Mouse (Mus musculus) stomach, postnatal 0 days (tissue): ENCODE measurements at regions not wholly inside any gene's neighbourhood (a gene's known extent, or its start where the extent isn't known, plus 50 kb on each side); places are given as distances from the start of the nearest gene placed in this dataset.

Experiments used
- ATAC-seq: fragments of 200-750 bp; cut with Nextera tagmentation; 2 replicates; pipeline ENCODE4 v1.8.0; 2017; ENCODE audit not compliant: low FRiP score, low TSS enrichment
- DNase-seq: peaks from one replicate; pipeline ENCODE4 v3.0.0-alpha.2; 2016; ENCODE audit warnings: low spot score
- H3K27ac ChIP-seq: fragments of 300-500 bp; sonication (generic); replicated peaks from 2 replicates; pipeline ENCODE4 v1.5.1; 2014; ENCODE audit warnings: mild to moderate bottlenecking, control low read depth
- H3K27me3 ChIP-seq: fragments of 300-500 bp; sonication (generic); 2 replicates; pipeline ENCODE4 v1.6.1; 2014; ENCODE audit warnings: low read length; ENCODE audit not compliant: control insufficient read depth, insufficient read depth
- H3K36me3 ChIP-seq: fragments of 300-500 bp; sonication (generic); 2 replicates; pipeline ENCODE4 v1.6.1; 2014; ENCODE audit warnings: low read length, mixed read lengths; ENCODE audit not compliant: control insufficient read depth, insufficient read depth
- H3K4me1 ChIP-seq: fragments of 300-500 bp; sonication (generic); replicated peaks from 2 replicates; pipeline ENCODE4 v1.6.1; 2014; ENCODE audit warnings: antibody characterized with exemption; ENCODE audit not compliant: control insufficient read depth, insufficient read depth
- H3K4me2 ChIP-seq: fragments of 300-500 bp; sonication (generic); replicated peaks from 2 replicates; pipeline ENCODE4 v1.6.1; 2014; ENCODE audit warnings: low read depth, mild to moderate bottlenecking, control low read depth, moderate library complexity
- H3K4me3 ChIP-seq: fragments of 300-500 bp; sonication (generic); 2 replicates; pipeline ENCODE4 v1.5.1; 2014; ENCODE audit warnings: low read depth, low read length, control low read depth
- H3K9ac ChIP-seq: fragments of 300-500 bp; sonication (generic); 2 replicates; pipeline ENCODE4 v1.6.1; 2014; ENCODE audit warnings: mild to moderate bottlenecking, low read length, control low read depth, mixed read lengths
- H3K9me3 ChIP-seq: fragments of 300-500 bp; sonication (generic); 2 replicates; pipeline ENCODE4 v1.6.1; 2016; ENCODE audit warnings: low read length; ENCODE audit not compliant: control insufficient read depth
- CTCF ChIP-seq: IDR thresholded peaks from 2 replicates; pipeline ENCODE4 v1.5.1; 2016; ENCODE audit warnings: antibody characterized with exemption, low read depth, mild to moderate bottlenecking, moderate library complexity
- EP300 ChIP-seq: optimal IDR thresholded peaks from 2 replicates; pipeline ENCODE3; 2016; ENCODE audit warnings: antibody characterized with exemption
- WGBS: fragments of 180-500 bp; shearing (Covaris S2); extraction: QIAGEN DNeasy Blood & Tissue Kit; methylation state at CpG from one replicate; pipeline ENCODE4 v1.1.7; 2014; 5-methylcytosine and 5-hydroxymethylcytosine counted together

DNA sequence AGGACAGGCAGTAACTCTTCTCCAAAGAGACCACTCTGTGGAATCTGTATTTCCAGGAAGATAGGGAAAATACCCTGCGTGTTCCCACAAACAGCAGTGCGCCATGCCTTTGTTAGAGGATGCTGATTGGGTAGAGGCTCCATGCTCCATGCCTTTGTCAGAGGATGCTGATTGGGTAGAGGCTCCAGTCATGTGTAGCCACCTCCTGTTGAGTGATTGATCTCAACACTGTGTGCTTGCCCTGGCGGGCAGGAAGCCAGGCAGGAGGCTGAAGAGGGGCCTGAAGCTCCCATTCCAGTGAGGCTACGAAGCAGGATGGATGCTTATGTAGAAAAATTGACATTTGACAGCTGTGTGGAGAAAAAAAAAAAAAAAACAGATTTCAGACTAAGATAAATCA lies 131.9 kb upstream of the Prr30 start:
- no peaks in the 10 kb centered on the region for H3K36me3 ChIP-seq
- TF ChIP-seq CTCF (no peak), EP300 (no peak)
- no peaks in the 10 kb centered on the region for H3K4me1 ChIP-seq
- H3K4me3 ChIP-seq, result no peak overlapping the region
- no peak for DNase-seq
- no peak overlapping the region for H3K9ac ChIP-seq
- no peaks in the 10 kb centered on the region for H3K27me3 ChIP-seq
- H3K9me3 ChIP-seq, result no peaks in the 10 kb centered on the region
- ATAC-seq, result no peak
- WGBS, result 71% methylated on average over 4 of the region's 4 CpGs
- no peak overlapping the region for H3K27ac ChIP-seq
- no peak overlapping the region for H3K4me2 ChIP-seq

DNA sequence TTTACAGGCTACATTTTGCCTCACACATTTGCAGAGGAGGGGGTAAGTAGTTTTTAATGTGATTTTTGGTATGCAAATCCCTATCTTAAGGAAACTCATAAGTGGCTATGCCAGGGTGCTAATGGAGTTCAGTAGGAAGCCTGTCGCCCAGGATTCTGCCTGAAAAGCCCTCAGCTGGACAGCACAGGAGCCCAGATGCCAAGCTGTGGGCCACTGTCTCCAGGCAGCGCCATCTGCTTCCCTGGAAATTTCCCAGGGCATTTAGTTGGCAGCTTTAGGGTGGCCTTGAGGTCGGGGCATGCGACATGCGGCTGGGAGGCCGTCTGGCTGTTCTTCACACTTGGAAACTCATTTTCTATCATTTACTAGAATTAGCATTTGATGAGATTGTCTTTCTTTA lies 127.3 kb upstream of the Prr30 start:
- DNase-seq (no peak), ATAC-seq (no peak)
- Histone ChIP-seq H3K36me3 (no peaks in the 10 kb centered on the region), H3K4me1 (no peaks in the 10 kb centered on the region), H3K27ac (no peak overlapping the region), H3K4me3 (no peak overlapping the region), H3K9me3 (no peaks in the 10 kb centered on the region), H3K9ac (no peak overlapping the region), H3K27me3 (no peaks in the 10 kb centered on the region), H3K4me2 (no peak overlapping the region)
- TF ChIP-seq EP300, result no peak
- TF ChIP-seq CTCF, result no peak
- WGBS, result 84% methylated on average over 6 of the region's 6 CpGs

DNA sequence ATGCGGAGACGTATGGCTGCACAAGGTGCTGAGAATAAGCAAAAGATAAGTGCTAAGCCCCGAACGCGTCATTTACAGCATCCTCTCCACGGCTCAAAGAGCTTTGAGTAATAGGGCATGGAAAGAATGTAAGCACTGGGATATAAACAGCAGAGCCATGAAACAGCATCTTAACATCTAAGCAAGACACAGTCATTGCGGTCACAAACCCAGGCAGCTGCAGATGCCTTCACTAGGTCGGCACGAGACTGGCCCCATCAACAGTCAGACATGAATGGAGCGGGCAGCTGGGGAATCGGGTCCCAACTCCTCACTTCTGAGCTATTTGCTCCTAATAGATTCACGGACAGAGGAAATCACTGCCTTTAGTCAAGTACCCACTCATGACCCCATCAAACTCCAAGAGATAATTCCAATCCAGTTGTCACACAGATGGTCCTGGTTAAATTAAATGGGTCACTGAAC lies 126.4 kb upstream of the Prr30 start:
- Histone ChIP-seq H3K36me3 (no peaks in the 10 kb centered on the region), H3K4me3 (no peak overlapping the region), H3K27me3 (no peaks in the 10 kb centered on the region), H3K4me2 (no peak overlapping the region), H3K4me1 (no peaks in the 10 kb centered on the region), H3K9me3 (no peaks in the 10 kb centered on the region), H3K27ac (no peak overlapping the region), H3K9ac (no peak overlapping the region)
- TF ChIP-seq CTCF, result no peak
- no peak for TF ChIP-seq EP300
- DNase-seq (no peak), ATAC-seq (no peak)
- 47% methylated on average over 12 of the region's 12 CpGs for WGBS

DNA sequence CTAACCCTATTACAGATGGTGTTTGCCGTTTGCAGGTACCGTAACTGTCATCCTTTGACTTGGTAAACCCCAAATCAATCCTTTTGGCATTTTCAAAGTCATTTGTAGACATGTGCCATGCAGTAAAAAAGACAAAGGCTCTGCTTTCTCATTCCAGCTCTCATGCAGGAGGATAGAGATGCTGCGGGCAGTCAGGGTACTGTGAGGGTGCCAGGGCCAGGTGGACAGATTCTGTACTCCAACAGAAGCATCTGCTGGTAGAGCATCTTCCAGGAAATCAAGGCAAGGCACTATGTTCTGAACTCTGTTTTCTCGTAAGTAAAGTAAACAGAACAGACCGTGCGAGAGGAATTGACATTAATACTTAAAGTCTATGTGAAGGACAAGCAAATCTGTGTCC lies 123.2 kb upstream of the Prr30 start:
- Histone ChIP-seq H3K4me2 (no peak overlapping the region), H3K4me3 (no peak overlapping the region), H3K36me3 (no peaks in the 10 kb centered on the region), H3K27ac (no peak overlapping the region), H3K9me3 (no peaks in the 10 kb centered on the region), H3K27me3 (no peaks in the 10 kb centered on the region), H3K9ac (no peak overlapping the region), H3K4me1 (no peaks in the 10 kb centered on the region)
- WGBS, result 78% methylated on average over 6 of the region's 6 CpGs
- DNase-seq (no peak), ATAC-seq (no peak)
- TF ChIP-seq CTCF (no peak), EP300 (no peak)

DNA sequence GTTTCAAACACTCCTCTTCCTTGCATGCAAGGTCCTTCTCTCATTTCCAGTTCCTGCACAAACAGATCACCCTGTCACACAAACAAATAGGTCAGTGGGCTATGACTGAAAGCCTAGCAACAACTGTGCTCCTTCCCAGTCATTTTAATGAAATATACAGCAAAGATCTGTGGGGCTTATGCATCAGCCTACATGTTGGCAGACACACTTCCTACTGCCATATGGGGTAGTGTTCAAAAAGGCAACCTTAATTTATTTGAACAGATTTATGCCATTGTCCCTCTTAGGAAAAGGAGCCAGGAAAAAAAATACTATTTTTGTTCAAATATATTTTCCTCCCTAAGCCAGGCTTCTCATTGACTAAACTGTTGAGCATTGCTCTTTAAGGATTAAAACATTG lies 107.8 kb upstream of the Prr30 start:
- no peak overlapping the region for H3K9ac ChIP-seq
- no peak overlapping the region for H3K4me3 ChIP-seq
- no peak overlapping the region for H3K27ac ChIP-seq
- H3K9me3 ChIP-seq, result no peaks in the 10 kb centered on the region
- no peak for TF ChIP-seq CTCF
- TF ChIP-seq EP300, result no peak
- no peak overlapping the region for H3K4me2 ChIP-seq
- DNase-seq (no peak), ATAC-seq (no peak)
- H3K4me1 ChIP-seq, result no peaks in the 10 kb centered on the region
- no peaks in the 10 kb centered on the region for H3K36me3 ChIP-seq
- no peaks in the 10 kb centered on the region for H3K27me3 ChIP-seq

DNA sequence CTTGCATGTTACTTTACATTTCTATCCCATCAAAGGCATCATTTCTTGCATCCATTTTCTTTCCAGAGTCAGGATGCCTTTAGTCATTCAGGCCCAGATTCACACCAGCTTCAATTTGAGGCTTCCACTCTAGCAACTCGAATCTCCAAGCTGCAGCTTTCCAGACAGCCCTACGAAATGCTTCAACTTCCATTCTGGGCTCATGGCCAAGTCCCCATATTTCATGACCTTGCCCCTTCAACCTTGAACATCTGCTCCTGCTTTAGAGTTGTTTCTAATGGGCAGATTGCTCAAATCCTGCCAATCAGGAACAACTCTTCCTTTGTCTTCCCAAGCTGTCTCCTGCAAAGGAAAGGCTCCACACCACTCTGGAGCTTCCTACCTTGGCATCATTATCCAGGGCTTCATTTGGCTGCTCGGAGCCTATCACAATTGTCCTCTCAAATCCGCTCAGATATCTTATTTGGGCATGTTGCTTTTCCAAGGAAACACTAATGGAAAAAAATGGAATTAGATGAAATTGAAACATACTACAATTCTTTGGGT lies 104.4 kb upstream of the Prr30 start:
- no peak overlapping the region for H3K4me2 ChIP-seq
- DNase-seq (no peak), ATAC-seq (no peak)
- no peak for TF ChIP-seq EP300
- no peak for TF ChIP-seq CTCF
- no peaks in the 10 kb centered on the region for H3K36me3 ChIP-seq
- H3K9me3 ChIP-seq, result no peaks in the 10 kb centered on the region
- no peak overlapping the region for H3K27ac ChIP-seq
- H3K9ac ChIP-seq, result no peak overlapping the region
- no peaks in the 10 kb centered on the region for H3K4me1 ChIP-seq
- WGBS, result 52% methylated on average over 4 of the region's 4 CpGs
- no peak overlapping the region for H3K4me3 ChIP-seq
- no peaks in the 10 kb centered on the region for H3K27me3 ChIP-seq
